Mouse (Mus musculus) hindbrain, embryonic 12.5 days (tissue): ENCODE results near the gene Elovl3. TPM values are rescaled to one million over a fixed set of nuclear protein-coding genes. Genes with fewer than 3 reads are reported as not detected.
A peak's percentile ranks its signal among the peaks of the same experiment; 100 is the strongest.
"Not testable (repeated sequence)": the region's sequence is repeated elsewhere in the genome, so short reads cannot be mapped to it uniquely, and the experiment has no call there.

Experiments
- ATAC-seq: fragments of 200-750 bp; cut with Nextera tagmentation; 2 replicates; pipeline ENCODE4 v1.8.0; 2017; ENCODE audit warnings: moderate TSS enrichment; ENCODE audit not compliant: low FRiP score
- H3K27ac ChIP-seq: fragments of 300-500 bp; sonication (generic); 2 replicates; pipeline ENCODE4 v1.5.1; 2016; ENCODE audit warnings: mild to moderate bottlenecking
- H3K27me3 ChIP-seq: fragments of 300-500 bp; sonication (generic); 2 replicates; pipeline ENCODE4 v1.6.1; 2016; ENCODE audit warnings: mild to moderate bottlenecking
- H3K36me3 ChIP-seq: fragments of 300-500 bp; sonication (generic); 2 replicates; pipeline ENCODE4 v1.6.1; 2016; ENCODE audit warnings: mild to moderate bottlenecking
- H3K4me1 ChIP-seq: fragments of 300-500 bp; sonication (generic); 2 replicates; pipeline ENCODE4 v1.6.1; 2016
- H3K4me2 ChIP-seq: fragments of 300-500 bp; sonication (generic); replicated peaks from 2 replicates; pipeline ENCODE4 v1.6.1; 2016; ENCODE audit warnings: mild to moderate bottlenecking
- H3K4me3 ChIP-seq: fragments of 300-500 bp; sonication (generic); 2 replicates; pipeline ENCODE4 v1.5.1; 2016; ENCODE audit warnings: mild to moderate bottlenecking
- H3K9ac ChIP-seq: fragments of 300-500 bp; sonication (generic); 2 replicates; pipeline ENCODE4 v1.6.1; 2016; ENCODE audit warnings: mild to moderate bottlenecking, moderate library complexity
- H3K9me3 ChIP-seq: fragments of 300-500 bp; sonication (generic); replicated peaks from 2 replicates; pipeline ENCODE4 v1.6.1; 2016; ENCODE audit warnings: mild to moderate bottlenecking
- WGBS: fragments of 180-500 bp; shearing (Covaris S2); methylation state at CpG from one replicate; pipeline ENCODE4 v1.1.7; 2016; 5-methylcytosine and 5-hydroxymethylcytosine counted together
- polyA plus RNA-seq: library from polyadenylated mRNA; unstranded; fragments of >200 nt; fragmentation: Nextera tagmentation; extraction: Ambion mirVana; gene quantifications from 2 replicates; pipeline ENCODE4 v1.2.1, GENCODE M21; 2016

Gene Elovl3
- polyA plus RNA-seq, 1 experiment from 2014 or later, result not detected

DNA sequence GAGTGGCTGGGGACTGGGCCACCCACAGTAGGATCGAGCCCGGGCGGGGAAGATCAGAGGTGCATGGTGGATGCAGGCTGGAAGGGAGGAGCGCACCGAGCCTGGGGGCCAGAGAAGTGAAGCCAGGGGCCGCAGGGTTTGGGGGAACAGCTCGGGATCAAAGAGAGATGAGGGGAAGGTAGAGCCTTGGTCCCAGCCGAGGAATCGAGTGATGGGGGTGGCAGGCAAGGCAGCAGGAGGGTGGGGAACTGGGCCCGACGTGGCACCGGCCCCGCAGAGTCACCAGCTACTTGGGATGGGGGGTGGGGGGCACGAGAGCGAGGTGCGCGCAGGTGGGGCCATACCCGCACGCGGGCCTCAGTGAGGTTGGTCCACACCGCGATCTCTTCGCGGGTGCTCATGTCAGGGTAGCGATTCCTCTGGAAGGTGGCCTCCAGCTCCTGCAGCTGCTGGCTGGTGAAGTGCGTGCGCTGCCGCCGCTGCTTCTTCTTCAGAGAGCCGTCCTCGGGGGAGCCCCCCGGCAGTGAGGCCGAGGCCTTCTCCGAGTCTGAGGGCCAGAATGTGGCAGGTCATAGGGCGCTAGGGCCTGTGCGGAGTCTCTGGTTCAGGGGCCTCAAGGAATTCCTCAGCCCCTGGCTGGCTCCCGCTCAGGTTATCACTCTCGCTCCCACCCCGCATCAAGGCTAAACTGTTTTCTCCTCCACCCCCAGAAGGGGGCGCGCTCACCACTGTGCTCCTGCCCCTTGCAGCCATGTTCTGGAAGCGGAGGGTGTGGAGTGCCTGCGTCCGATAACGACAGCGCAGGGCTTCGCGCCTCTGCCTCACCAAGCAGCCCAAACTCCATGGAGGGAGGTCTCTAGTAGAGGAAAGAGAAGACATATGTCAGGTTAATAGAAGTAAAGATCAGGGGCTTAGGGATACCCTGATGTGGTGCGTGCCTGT, 5.2 kb downstream of the Elovl3 start:
- Histone ChIP-seq H3K4me2 (peak overlapping the region; percentile 99), H3K27ac (no peak overlapping the region), H3K4me1 (peaks cover 32% of the 10 kb centered on the region), H3K36me3 (no peaks in the 10 kb centered on the region), H3K4me3 (peak overlapping the region; percentile 60), H3K9me3 (no peaks in the 10 kb centered on the region), H3K9ac (peak overlapping the region; percentile 67), H3K27me3 (peaks cover 88% of the 10 kb centered on the region)
- no peak for ATAC-seq
- 3% methylated on average over 49 of the region's 49 CpGs for WGBS

DNA sequence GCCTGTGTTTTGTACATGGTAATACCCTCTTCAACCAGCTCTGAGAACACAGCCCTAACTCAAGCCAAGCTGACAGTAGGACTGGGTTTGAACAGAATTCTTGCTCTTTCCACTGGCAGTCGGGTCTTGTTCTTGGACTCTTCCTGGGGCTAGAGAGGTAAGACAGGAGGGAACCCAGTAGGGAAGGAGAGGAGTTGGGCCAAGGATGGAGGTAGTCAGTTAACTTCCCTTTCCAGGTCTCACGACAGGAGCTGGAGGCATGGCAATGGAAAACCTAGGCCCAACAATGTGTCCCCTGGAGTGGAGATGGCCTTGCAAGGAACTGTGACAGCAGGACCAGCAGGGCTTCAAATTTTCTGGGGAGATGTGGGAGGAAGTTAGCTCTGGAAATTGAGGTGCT, 8.6 kb downstream of the Elovl3 start:
- no peak for ATAC-seq
- H3K4me1 ChIP-seq, result peaks cover 30% of the 10 kb centered on the region

DNA sequence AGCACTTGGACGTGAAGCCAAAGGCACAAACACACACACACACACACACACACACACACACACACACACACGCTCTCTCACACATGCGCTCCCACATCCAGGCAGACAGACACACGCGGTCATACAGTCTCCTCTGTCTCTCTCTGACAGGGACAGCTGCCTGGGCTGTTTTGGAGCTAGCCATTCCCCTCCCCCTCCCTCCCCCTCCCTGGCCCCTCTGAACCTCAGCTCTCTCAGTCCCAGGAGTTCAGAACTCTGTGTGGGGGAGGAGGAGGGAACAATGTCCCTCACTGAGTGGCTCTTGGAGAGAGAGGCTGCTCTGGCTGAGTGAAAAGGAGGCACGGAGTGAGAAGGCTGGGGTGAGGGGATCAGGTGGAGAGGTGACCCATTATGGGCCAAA, 9.4 kb downstream of the Elovl3 start:
- Histone ChIP-seq H3K4me2 (0 out of 2 replicates have a peak overlapping the region, but pooled peaks have one; percentile 15), H3K4me1 (peaks cover 22% of the 10 kb centered on the region), H3K27me3 (peaks cover 87% of the 10 kb centered on the region), H3K4me3 (no peak overlapping the region), H3K9me3 (no peaks in the 10 kb centered on the region), H3K27ac (no peak overlapping the region), H3K36me3 (no peaks in the 10 kb centered on the region), H3K9ac (no peak overlapping the region)
- WGBS, result 11% methylated on average over 6 of the region's 6 CpGs
- peak; percentile 52 for ATAC-seq

More for the DNA sequence above, 8.6 kb downstream of the Elovl3 start:
- Histone ChIP-seq H3K27ac (no peak overlapping the region), H3K27me3 (peaks cover 88% of the 10 kb centered on the region), H3K4me2 (no peak overlapping the region), H3K9ac (no peak overlapping the region), H3K4me3 (no peak overlapping the region), H3K9me3 (no peaks in the 10 kb centered on the region), H3K36me3 (no peaks in the 10 kb centered on the region)
- WGBS, result 47% methylated on average over 2 of the region's 2 CpGs

DNA sequence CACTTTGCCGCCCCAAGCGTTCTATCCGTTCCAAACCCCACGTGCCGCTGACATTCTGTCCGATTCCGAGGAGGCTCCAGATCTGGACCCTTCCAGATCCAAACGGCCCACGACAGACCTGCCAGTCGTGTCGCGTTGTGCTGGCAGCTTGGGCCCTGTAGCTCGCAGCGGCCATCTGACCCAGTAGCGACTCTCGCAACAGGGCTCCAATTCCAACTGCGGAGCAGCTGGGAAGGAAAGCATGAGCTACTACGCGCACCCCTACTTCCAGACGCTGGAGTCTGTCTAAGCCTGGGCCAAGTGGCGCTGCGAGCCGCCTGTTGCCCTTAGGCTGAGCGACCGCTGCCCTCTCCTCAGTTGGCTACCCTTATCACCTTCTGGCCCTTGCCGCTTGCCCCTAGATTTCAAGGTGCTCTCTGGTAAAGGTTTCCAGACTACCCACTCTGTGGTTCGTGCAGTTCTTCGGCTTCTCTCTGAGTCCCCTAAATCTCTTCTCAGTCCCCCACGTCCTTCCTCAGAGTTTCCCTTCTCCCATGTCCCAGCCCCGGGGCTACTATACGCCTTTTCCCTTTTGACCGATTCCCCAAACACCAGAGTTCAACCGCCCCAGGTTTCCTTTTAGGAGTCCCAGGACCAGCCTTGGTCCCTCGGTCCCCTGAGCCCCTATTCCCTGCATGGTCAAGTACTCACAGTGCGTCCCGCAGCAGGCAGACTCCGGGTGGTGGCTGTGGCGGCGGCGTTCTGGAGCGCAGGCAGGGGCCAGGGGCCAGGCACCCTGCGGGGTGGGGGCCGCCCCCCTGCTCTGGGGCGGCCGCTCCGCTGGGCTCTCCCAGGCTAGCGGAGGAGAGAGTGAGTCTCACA, 16.0 kb downstream of the Elovl3 start, which contains the start of gene Pitx3:
TSS of gene Pitx3 (minus strand) at position 816 of the 861 bp plus-strand sequence.
- Histone ChIP-seq H3K36me3 (no peaks in the 10 kb centered on the region), H3K4me1 (peaks cover 18% of the 10 kb centered on the region), H3K9ac (peak within 1 kb of the TSS; percentile 47), H3K9me3 (no peaks in the 10 kb centered on the region), H3K4me3 (peak within 1 kb of the TSS; percentile 45), H3K27me3 (peaks cover 83% of the 10 kb centered on the region), H3K4me2 (peak within 1 kb of the TSS; percentile 90), H3K27ac (no peak within 1 kb of the TSS)
- ATAC-seq, result no peak; the same call in 1 of the 2 replicates
- under 1% methylated on average over 47 of the region's 47 CpGs for WGBS

DNA sequence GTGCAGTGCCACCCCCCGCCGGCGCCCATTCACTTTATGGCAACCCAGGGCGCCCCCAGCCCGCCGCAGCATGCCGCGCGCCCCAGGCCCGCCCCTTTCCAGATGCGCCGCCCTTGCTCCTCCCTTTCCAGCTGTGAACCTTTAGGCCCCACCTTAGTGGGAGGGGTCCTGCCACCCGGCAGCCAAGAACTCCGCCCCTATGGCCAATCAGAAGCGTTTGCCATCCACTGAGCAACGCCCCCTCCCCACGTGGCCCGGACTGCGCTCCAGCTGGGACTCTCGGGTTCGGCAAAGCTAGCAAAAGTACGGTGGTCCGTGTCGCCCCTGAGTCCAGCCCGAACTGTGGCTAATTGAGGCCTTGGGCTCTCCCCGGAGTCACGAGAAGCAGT, 16.7 kb downstream of the Elovl3 start:
- Histone ChIP-seq H3K27me3 (peaks cover 77% of the 10 kb centered on the region), H3K9me3 (no peaks in the 10 kb centered on the region), H3K9ac (peak overlapping the region; percentile 47), H3K4me3 (peak overlapping the region; percentile 45), H3K36me3 (no peaks in the 10 kb centered on the region), H3K4me1 (peaks cover 23% of the 10 kb centered on the region), H3K27ac (no peak overlapping the region), H3K4me2 (peak overlapping the region; percentile 90)
- ATAC-seq, result peak; percentile 48
- under 1% methylated on average over 25 of the region's 27 CpGs for WGBS

DNA sequence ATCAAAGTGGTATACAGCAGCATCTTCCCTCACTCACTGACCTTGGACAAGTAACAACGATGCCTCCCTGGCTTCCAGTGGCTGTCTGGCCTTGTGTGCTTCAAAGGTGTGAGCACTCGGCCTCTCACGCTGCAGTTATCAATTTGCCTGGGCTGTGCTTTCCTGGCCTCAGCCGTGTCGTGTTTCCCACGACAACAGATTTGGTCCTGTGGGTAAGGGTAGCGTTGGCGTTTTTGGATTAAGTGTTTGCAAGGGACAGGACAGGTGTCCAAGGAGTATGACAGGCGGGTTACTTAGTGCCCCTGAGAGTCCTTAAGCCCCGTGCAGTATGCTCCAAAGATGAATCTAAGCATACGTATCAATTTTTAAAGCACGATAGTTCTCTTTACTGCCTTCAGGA, 17.4 kb downstream of the Elovl3 start:
- no peak for ATAC-seq
- Histone ChIP-seq H3K27me3 (peaks cover 70% of the 10 kb centered on the region), H3K27ac (no peak overlapping the region), H3K4me2 (peak overlapping the region; percentile 90; the same call in 1 of the 2 replicates), H3K4me1 (peaks cover 31% of the 10 kb centered on the region), H3K9me3 (no peaks in the 10 kb centered on the region), H3K4me3 (peak overlapping the region; percentile 45; the same call in 1 of the 2 replicates), H3K36me3 (no peaks in the 10 kb centered on the region), H3K9ac (no peak overlapping the region)
- WGBS, result 27% methylated on average over 12 of the region's 12 CpGs

DNA sequence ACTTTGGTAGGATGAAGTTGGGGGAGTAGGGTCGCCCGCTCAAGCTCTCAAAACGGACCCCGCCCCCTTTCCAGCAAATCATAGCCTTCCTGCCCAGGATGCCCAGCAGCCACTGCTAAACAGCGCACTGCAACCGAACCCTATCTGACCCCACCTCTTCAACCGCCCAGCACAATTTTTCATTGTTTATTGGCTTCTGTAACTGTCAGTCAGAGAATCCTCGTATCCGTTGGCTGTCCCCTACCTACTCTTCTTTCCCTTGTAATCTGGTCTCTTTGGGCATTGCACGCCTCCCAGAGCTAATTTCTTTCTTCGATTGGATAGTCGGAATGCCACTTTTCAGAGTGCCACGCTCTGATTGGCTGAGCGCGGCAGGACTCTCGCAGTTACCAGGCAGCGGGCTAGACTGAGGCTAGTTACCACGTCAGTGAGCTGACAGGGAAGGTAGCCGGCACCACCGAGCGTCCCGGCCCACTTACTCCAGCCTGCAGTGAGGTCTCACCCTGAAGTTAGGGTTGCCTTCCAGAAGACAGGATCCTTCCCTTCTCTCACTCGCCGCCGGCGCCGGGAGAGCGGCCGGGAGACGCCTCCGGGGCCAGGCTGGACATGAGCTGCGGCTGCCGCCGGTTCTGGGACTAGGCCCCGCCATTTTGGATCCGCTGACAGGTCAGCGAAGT, 20.6 kb downstream of the Elovl3 start, which contains the start of gene Gbf1:
TSS of gene Gbf1 (plus strand) at position 383 of the 677 bp plus-strand sequence.
- Histone ChIP-seq H3K27ac (peak within 1 kb of the TSS; percentile 72), H3K4me1 (peaks cover 34% of the 10 kb centered on the region), H3K27me3 (peaks cover 38% of the 10 kb centered on the region), H3K9ac (peak within 1 kb of the TSS; percentile 78), H3K9me3 (no peaks in the 10 kb centered on the region), H3K36me3 (no peaks in the 10 kb centered on the region), H3K4me2 (peak within 1 kb of the TSS; percentile 70), H3K4me3 (peak within 1 kb of the TSS; percentile 59)
- peak; percentile 100 for ATAC-seq
- WGBS, result under 1% methylated on average over 37 of the region's 37 CpGs

DNA sequence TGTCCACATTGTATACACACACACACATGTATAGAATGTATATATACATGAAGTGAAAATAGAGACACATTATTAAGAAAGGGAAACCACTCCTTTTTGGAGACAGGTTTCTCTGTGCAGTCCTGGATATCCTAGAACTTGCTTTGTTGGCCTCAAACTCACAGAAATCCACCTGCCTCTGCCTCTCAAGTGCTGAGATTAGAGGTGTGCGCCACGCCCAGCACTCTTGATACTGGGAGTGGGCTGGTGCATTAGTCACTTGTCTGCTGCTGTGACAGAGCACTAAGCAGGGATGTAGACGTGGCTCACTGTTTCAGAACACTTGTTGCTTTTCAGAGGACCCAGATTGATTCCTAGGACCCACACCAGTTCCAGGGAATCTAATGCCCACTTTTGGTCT, 34.3 kb downstream of the Elovl3 start:
- Histone ChIP-seq H3K36me3 (peaks cover 35% of the 10 kb centered on the region), H3K4me1 (no peaks in the 10 kb centered on the region), H3K4me2 (no peak overlapping the region), H3K4me3 (no peak overlapping the region), H3K9me3 (no peaks in the 10 kb centered on the region), H3K9ac (no peak overlapping the region), H3K27ac (no peak overlapping the region), H3K27me3 (no peaks in the 10 kb centered on the region)
- ATAC-seq, result no peak
- WGBS, result 90% methylated on average over 3 of the region's 3 CpGs

DNA sequence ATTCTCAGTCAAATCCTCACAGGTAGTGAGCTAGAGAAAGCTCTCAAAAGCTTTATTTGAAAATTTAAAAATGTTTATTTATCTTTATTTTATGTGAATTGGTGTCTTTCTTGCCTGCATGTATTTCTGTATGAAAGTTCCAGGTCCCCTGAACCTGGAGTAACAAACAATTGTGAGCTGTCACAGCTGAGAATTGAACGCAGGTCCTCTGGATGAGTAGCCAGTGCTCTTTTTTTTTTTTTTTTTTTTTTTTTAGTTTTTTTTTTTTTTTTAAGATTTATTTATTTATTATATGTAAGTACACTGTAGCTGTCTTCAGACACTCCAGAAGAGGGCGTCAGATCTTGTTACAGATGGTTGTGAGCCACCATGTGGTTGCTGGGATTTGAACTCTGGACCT, 35.5 kb downstream of the Elovl3 start:
- ATAC-seq, H3K4me3 ChIP-seq, H3K27ac ChIP-seq, H3K9ac ChIP-seq, H3K4me2 ChIP-seq, H3K27me3 ChIP-seq, H3K9me3 ChIP-seq, H3K4me1 ChIP-seq: not testable (repeated sequence)
- peaks cover 39% of the 10 kb centered on the region for H3K36me3 ChIP-seq
- 61% methylated on average over 2 of the region's 2 CpGs for WGBS

DNA sequence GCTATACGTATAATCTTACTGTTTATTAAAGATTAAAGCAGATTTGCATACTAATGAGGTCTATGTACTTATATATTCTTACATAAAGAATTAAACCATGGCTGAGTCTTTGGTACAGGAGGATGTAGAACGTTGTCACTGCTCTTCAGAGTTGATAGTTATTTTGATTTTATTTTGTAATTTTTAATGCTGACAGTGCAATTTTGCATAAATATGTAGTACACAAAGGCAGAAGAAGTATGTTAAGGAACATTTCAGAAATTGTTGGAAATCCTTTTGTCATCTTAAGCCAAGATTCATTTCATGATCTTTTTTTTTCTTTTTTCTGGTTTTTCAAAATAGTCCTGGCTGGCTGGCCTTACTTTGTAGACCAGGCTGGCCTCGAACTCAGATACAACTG, 37.7 kb downstream of the Elovl3 start:
- Histone ChIP-seq H3K9me3 (no peaks in the 10 kb centered on the region), H3K36me3 (peaks cover 31% of the 10 kb centered on the region), H3K27me3 (no peaks in the 10 kb centered on the region), H3K4me2 (no peak overlapping the region), H3K4me1 (no peaks in the 10 kb centered on the region), H3K27ac (no peak overlapping the region), H3K4me3 (no peak overlapping the region), H3K9ac (no peak overlapping the region)
- 84% methylated on average over 3 of the region's 3 CpGs for WGBS
- ATAC-seq, result no peak

DNA sequence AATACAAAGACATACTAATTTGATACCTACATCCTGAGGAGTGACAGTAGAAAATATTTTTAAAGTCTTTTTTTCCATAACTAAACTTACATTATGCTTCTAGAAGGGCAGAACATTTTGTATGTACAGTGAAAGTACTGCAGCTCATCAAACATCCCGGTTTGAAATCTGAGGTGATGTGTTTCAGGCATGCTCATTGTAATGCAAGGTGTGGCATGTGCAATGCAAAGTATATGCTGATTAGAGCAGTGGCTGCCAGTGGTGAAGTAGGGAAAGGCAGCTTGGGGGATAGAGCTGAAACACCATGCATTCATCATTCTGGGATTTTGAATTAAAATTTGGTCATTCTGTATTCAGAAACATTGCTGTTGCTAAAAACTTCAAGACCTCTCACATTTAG, 38.2 kb downstream of the Elovl3 start:
- Histone ChIP-seq H3K36me3 (peaks cover 26% of the 10 kb centered on the region), H3K9ac (no peak overlapping the region), H3K27me3 (no peaks in the 10 kb centered on the region), H3K4me2 (no peak overlapping the region), H3K4me3 (no peak overlapping the region), H3K27ac (no peak overlapping the region), H3K4me1 (no peaks in the 10 kb centered on the region), H3K9me3 (no peaks in the 10 kb centered on the region)
- no peak for ATAC-seq
- WGBS, result 65% methylated on average over 1 of the region's 1 CpGs
